Mouse (Mus musculus) granulocyte monocyte progenitor cell, adult 5-6 weeks (primary cell): ENCODE data around the gene Hmgb1. TPM values are rescaled to one million over a fixed set of nuclear protein-coding genes. Genes with fewer than 3 reads are reported as not detected.
"Not testable (repeated sequence)": the region's sequence is repeated elsewhere in the genome, so short reads cannot be mapped to it uniquely, and the experiment has no call there.

Source experiments
- ATAC-seq: replicated peaks from 2 replicates; pipeline ENCODE4 v1.8.0; 2016; ENCODE audit warnings: mild to moderate bottlenecking, moderate TSS enrichment, inconsistent platforms; ENCODE audit not compliant: poor library complexity, severe bottlenecking
- total RNA-seq, 2 experiments: library from RNA; stranded (forward) in 1 of 2; stranded (reverse) in 1 of 2; fragments of 200-712, 200-1000 nt in 1 of 2; fragments of >200 nt in 1 of 2; fragmentation: Nextera tagmentation in 1 of 2; gene quantifications; 2 replicates each; pipeline ENCODE4 v1.2.3; 2014 to 2017

The Hmgb1 gene
- total RNA-seq, 2 experiments from 2014 or later, result 1,067 to 1,480 TPM

GRCm38 (mm10) chr5:149152063-149152773 is 32.1 kb downstream of the Hmgb1 start:
- ATAC-seq, result no peak

- no peak for ATAC-seq
Observed at GRCm38 (mm10) chr5:149150882-149151281, 33.4 kb downstream of the Hmgb1 start.

- peak; percentile 62 for ATAC-seq
Observed at GRCm38 (mm10) chr5:149147386-149148000, 36.8 kb downstream of the Hmgb1 start.

GRCm38 (mm10) chr5:149146691-149147090 is 37.6 kb downstream of the Hmgb1 start:
- no peak for ATAC-seq

GRCm38 (mm10) chr5:149143766-149144375 is 40.4 kb downstream of the Hmgb1 start:
- ATAC-seq, result no peak

GRCm38 (mm10) chr5:149141155-149141554 is 43.1 kb downstream of the Hmgb1 start:
- not testable (repeated sequence) for ATAC-seq

- no peak for ATAC-seq
Observed at GRCm38 (mm10) chr5:149140336-149140735, 44.0 kb downstream of the Hmgb1 start.

GRCm38 (mm10) chr5:149138087-149138486 is 46.2 kb downstream of the Hmgb1 start:
- not testable (repeated sequence) for ATAC-seq

- ATAC-seq, result no peak
Observed at GRCm38 (mm10) chr5:149137447-149137846, 46.8 kb downstream of the Hmgb1 start.

- ATAC-seq, result peak; percentile 42
Observed at GRCm38 (mm10) chr5:149136933-149137365, 47.3 kb downstream of the Hmgb1 start.

GRCm38 (mm10) chr5:149135455-149136354 is 48.6 kb downstream of the Hmgb1 start:
- ATAC-seq, result peak; percentile 27; the same call in 1 of the 2 replicates

GRCm38 (mm10) chr5:149134751-149135454 is 49.4 kb downstream of the Hmgb1 start:
- ATAC-seq, result no peak

GRCm38 (mm10) chr5:149128473-149128872 is 55.8 kb downstream of the Hmgb1 start:
- ATAC-seq, result no peak

GRCm38 (mm10) chr5:149123795-149124194 is 60.5 kb downstream of the Hmgb1 start:
- ATAC-seq, result no peak

GRCm38 (mm10) chr5:149119341-149119881 is 64.9 kb downstream of the Hmgb1 start:
- ATAC-seq, result no peak

GRCm38 (mm10) chr5:149117815-149118547 is 66.3 kb downstream of the Hmgb1 start:
- no peak for ATAC-seq

GRCm38 (mm10) chr5:149114587-149114986 is 69.7 kb downstream of the Hmgb1 start:
- no peak for ATAC-seq

- no peak for ATAC-seq
Observed at GRCm38 (mm10) chr5:149114034-149114433, 70.3 kb downstream of the Hmgb1 start.

- no peak for ATAC-seq
Observed at GRCm38 (mm10) chr5:149113439-149113838, 70.8 kb downstream of the Hmgb1 start.
